Mouse (Mus musculus) liver, adult 2 months (tissue): ENCODE results near the gene Bhlha15.

Experiments used
- CTCF ChIP-seq: fragments of 200-500 bp; IDR thresholded peaks from 2 replicates; pipeline ENCODE4 v1.5.1; 2011; ENCODE audit warnings: low read depth, low read length, control low read depth
- POLR2A ChIP-seq: fragments of 200-500 bp; IDR thresholded peaks from 2 replicates; pipeline ENCODE4 v1.6.1; 2011; ENCODE audit warnings: low read length, control low read depth; ENCODE audit not compliant: insufficient read depth; ENCODE audit errors: extremely low read depth

- no peak for TF ChIP-seq CTCF
- no peak for TF ChIP-seq POLR2A
Measured at GRCm38 (mm10) chr5:144182542-144183247, 7.4 kb upstream of the Bhlha15 start.
